Mouse (Mus musculus) left cerebral cortex, adult 18-20 months (tissue): ENCODE measurements around the gene 4930596D02Rik. TPM values are rescaled to one million over a fixed set of nuclear protein-coding genes. Genes with fewer than 3 reads are reported as not detected.
A peak's percentile ranks its signal among the peaks of the same experiment; 100 is the strongest.

ENCODE experiments used
- DNase-seq, 2 experiments: peaks; one replicate each; pipeline ENCODE4 v3.0.0; 2021 to 2022; ENCODE audit warnings: low spot score in 2 of 2, mixed read lengths in 1 of 2
- long read RNA-seq, 2 experiments: library from polyadenylated mRNA; stranded (forward); transcript quantifications; one replicate each; pipeline ENCODE4 v2.0.0; 2021
- total RNA-seq, 2 experiments: library from RNA; stranded (reverse); gene quantifications; 2 replicates each; pipeline ENCODE4 v1.2.3; 2021

4930596D02Rik gene
- total RNA-seq: not detected
- long read RNA-seq, experiment 1: 0 reads
- long read RNA-seq, experiment 2: 0 reads

DNA sequence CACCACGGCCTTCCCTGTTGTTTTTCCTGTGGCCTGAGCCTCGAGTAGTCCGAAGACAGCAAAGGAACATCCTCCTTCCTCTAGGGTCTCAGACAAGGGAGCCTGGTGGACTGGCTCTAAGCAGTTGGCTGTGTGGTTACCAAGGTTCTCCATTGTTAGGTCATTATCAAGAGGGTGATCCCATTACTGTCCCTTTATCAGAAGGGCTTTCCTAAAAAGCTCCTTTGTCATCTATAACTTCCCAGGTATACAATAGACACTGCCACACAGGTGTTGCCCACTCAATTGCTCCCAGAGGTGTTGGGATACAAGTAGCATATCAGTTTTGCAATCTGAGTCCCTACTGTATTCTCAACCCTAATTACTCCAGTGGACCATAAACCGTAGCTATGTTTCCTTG is at the start of gene 4930596D02Rik:
Gene 4930596D02Rik, minus strand, starts transcription at position 101 of the 400 bp plus-strand sequence.
- DNase-seq: no peak

- DNase-seq: no peak
Observed at GRCm38 (mm10) chr14:35853254-35853653, 41.5 kb upstream of the 4930596D02Rik start.

GRCm38 (mm10) chr14:35845271-35845670 is 33.5 kb upstream of the 4930596D02Rik start:
- DNase-seq: no peak

- no peak for DNase-seq
Observed at GRCm38 (mm10) chr14:35842111-35842721, 30.4 kb upstream of the 4930596D02Rik start.

- no peak for DNase-seq
Observed at GRCm38 (mm10) chr14:35792656-35793213, 19.0 kb downstream of the 4930596D02Rik start.

DNA sequence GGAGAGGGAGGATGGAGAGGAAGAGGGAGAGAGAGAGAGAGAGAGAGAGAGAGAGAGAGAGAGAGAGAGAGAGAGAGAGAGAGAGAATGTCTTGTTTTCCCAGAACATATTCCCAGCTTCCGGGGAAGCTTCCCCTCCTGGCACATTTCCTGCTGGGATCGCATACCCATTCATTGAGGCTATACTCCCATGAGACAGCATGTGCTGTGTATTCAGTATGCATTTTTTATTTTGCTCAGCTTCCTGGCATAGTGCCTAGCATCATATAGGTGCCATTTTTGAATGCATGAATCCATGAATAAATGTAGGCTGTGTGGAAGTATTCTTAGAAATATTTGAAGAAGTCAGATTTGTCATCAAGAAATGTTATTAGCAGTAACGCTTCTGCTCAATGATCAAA is 31.7 kb downstream of the 4930596D02Rik start:
- peak in 1 of 2 experiments; percentile 2 for DNase-seq

DNA sequence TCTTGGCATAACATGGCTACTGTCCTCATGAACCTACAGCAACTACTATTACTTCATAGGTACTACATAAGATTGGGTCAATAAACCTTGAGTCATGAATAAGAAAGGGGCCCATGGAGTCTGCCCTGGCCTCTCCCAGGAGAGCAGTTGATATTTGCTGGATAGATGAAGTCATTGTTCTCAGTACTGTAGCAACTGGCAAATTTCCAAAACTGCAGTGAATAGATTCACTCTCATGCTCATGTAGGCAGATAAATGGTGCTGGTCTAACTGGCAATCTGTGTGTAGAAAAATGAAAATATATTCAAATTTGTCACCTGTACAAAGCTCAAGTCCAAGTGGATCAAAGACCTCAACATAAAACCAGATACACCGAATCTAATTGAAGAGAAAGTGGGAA is 38.5 kb downstream of the 4930596D02Rik start:
- DNase-seq: no peak
